Mouse (Mus musculus) layer of hippocampus, postnatal 36 days (tissue): ENCODE data around the gene AV320801. TPM values are rescaled to one million over a fixed set of nuclear protein-coding genes. Genes with fewer than 3 reads are reported as not detected.
"Not testable (repeated sequence)": the region's sequence is repeated elsewhere in the genome, so short reads cannot be mapped to it uniquely, and the experiment has no call there.

Experiments
- DNase-seq, 2 experiments: peaks; one replicate each; pipeline ENCODE4 v3.0.0; 2022
- total RNA-seq, 2 experiments: library from RNA; stranded (reverse); gene quantifications; 2 replicates each; pipeline ENCODE4 v1.2.3; 2021

The AV320801 gene
- total RNA-seq, result not detected

DNA sequence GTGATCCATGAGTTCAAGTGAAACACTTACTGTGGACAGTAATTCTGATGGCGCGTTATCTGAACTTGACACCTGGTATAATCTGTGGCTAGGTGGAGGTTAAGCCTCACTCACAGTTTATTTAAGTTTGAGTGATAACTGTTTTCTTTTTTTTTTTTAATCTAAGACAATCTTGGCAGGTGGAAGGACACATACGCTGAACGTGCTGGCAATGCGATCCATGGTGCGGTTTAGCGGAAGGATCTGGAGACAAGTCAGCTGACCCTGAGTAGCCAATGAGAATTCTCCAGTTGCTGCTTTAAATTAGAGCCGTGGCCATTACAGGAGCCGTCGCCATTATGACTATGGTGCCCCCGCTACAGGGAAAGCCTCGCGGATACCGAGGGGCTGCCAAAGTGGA, at the start of gene AV320801:
Gene AV320801 (plus strand): TSS at position 301 of the 400 bp plus-strand sequence.
- DNase-seq, result not testable (repeated sequence)

- DNase-seq, result not testable (repeated sequence)
Measured at GRCm38 (mm10) chrX:135464160-135464559, 30.2 kb upstream of the AV320801 start.

DNA sequence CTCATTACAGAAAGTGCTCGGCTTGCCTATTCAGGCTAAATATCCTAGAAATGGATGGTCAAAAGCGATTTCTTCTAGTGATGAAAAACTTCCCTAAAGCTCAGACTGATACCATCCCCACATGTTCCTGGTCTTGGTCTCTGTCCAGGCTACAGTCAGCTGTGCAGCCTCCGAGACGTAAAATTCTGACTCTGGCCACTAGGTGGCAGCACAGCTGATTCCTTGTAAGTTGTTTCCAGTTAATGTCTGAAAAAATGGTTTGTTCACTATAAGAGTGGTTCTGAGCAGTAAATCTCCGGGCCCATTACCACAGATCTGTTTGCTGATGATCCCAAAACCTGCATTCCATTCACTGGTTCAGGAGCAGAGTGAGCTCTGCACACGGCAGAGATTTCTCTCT, 12.5 kb upstream of the AV320801 start:
- not testable (repeated sequence) for DNase-seq

DNA sequence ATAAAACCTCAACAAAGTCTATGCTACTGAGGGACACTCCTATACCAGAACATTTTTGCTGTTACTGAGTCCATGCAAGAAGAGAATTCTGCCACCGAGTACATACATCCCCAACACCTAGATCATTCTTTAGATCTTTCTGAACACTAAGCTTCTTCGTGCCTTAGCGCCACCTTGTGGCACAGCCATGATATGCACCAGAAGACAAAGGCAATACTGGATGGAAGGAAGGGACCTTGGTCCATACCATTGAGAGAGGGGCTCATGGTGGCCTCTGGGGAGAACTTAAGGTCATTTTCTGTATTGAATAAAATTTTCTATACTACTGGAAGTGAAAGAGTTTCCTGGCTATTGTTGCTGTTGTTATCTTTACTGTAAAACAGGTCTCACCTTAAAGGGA, 11.2 kb upstream of the AV320801 start:
- DNase-seq, result not testable (repeated sequence)

Other genes with a start within 250 kb of the AV320801 start
- not detected for gene Pramel3, start 192.3 kb upstream of the AV320801 start, total RNA-seq
- not detected for gene Gm5128, start 121.3 kb upstream of the AV320801 start, total RNA-seq
- not detected for gene Gm7903, start 60.8 kb upstream of the AV320801 start, total RNA-seq
- gene Nxf7, start 104.2 kb downstream of the AV320801 start, total RNA-seq, result not detected
- gene Prame, start 133.1 kb downstream of the AV320801 start, total RNA-seq, result not detected
- gene Tcp11x2, start 199.2 kb downstream of the AV320801 start, total RNA-seq, result not detected
- not detected for gene Tmsb15a, start 230.7 kb downstream of the AV320801 start, total RNA-seq
- gene Armcx5, start 248.1 kb downstream of the AV320801 start, total RNA-seq, result 10 to 100 TPM; 22.7 to 23.9 TPM
- gene Gprasp1, start 248.1 kb downstream of the AV320801 start, total RNA-seq, result 100 to 1,000 TPM; 316 to 323 TPM